Mouse (Mus musculus) spleen, postnatal 14 days (tissue): ENCODE data around the gene Rnf214.

ENCODE experiments used
- DNase-seq, 2 experiments: peaks; one replicate each; pipeline ENCODE4 v3.0.0; 2021 to 2022; ENCODE audit warnings: low spot score in 2 of 2

The Rnf214 gene

GRCm38 (mm10) chr9:45935628-45936210, 29.0 kb upstream of the Rnf214 start, which contains the start of gene Tagln:
Gene Tagln (minus strand): TSS chr9:45936058.
- DNase-seq, result no peak

GRCm38 (mm10) chr9:45932571-45933415, 26.1 kb upstream of the Rnf214 start:
- DNase-seq, result no peak

GRCm38 (mm10) chr9:45931958-45932357, 25.2 kb upstream of the Rnf214 start:
- DNase-seq, result no peak

GRCm38 (mm10) chr9:45929285-45929684, 22.6 kb upstream of the Rnf214 start:
- DNase-seq, result no peak

GRCm38 (mm10) chr9:45919895-45920294, 13.2 kb upstream of the Rnf214 start:
- no peak for DNase-seq

DNA sequence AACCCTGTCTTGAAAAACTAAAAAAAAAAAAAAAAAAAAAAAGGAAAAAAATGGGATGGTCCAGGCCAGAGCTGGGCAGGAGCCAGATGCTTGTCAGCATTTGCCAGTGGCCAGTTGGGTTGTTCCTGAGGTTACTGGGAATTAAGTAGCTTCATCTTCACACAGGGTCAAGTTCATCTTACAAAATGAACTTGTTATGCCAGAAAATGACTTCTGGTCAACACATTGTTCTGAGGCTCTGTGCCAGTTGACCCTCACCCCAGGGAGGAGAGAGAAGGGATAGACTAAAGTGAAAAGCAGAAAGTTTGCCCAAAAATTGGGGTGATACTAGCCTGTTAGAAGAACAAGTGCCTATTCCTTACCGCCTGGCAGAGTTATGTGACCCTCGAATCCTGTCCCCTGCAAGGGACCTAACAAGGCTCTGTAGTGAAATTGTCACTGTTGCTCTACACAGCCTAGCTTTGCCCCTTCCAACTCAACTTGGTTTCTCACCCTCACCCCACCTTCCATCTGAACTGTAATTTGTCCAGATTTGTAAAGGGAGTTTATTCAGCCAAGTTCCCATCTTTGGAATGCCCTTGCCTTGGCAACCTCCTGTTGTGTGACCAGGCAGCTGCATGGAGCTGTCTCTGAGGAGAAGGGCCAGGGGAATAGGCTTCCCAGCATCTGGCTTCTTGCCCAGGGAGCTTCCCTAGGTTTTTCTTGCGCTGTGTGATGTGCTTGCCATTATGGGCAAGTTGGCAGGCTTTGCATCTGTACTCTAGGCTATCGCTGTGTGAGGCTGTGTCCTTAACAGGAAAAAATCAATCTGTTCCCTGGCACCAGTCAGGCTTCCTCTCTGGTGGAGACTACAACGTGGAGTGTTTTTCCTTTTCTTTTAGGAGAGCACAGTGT, 10.6 kb upstream of the Rnf214 start:
- DNase-seq, result no peak

DNA sequence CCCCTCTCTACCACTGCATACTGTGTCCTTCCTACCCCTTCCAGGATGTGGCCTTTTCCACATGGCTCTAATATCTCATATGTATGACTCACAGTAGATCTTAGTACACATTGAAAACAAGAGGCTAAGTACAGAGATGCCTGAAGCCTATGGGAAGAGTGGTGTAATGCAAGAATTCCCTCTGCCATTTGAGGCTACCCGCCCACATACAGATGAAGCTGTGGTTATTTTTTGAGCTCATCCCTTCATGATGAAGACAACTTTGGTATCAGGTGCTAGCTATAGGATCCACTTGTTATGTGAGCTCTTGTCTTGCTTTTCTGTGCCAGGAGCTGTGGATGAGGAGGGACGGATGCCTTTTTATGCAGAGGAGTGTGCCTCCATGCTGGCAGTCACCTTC, 8.9 kb upstream of the Rnf214 start:
- DNase-seq, result no peak

DNA sequence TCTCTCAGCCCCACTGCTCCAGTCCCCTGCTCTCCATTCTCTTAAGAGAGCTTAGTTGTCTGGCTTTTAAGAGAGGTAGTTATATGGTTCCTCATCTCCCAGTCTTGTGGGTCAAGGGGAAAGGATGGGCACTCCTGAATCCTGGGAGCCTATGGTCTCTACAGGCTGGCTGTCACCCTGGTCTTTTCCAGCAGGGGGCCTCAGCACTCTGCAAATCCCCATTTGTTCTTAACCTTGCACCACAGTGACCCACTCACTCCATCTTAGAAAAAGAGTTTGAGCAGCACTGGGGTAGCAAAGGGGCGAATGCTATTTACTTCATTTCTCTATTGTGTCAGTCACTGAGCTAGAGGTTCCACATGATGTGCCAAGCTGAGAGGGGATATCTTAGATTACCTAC, 5.0 kb upstream of the Rnf214 start:
- DNase-seq, result peak in 1 of 2 experiments; percentile 50

- no peak for DNase-seq
These were observed 4.3 kb upstream of the Rnf214 start for GRCm38 (mm10) chr9:45910995-45911394.

DNA sequence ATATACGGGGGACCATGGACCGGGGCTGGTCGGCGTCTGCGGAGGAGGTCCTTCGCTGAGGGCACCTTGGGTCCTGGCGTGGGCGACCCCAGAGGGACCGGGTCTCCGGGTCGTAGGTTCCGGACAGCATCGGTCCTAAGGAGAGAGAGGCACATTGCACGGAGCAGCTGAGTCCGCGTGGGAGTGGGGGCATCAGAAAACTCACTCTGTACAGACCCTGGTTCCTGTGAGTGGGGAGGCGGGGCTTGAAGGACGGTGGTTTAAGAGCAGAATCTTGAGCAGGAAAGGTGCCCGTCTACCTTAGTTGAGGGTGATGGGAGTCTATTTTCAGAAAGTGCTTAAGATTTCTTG, 342 bp upstream of the Rnf214 start:
- DNase-seq, result peak in 1 of 2 experiments; percentile 16

GRCm38 (mm10) chr9:45905811-45906237, 887 bp downstream of the Rnf214 start:
- peak in 1 of 2 experiments; percentile 7 for DNase-seq

- DNase-seq, result no peak
These were observed 1.5 kb downstream of the Rnf214 start for GRCm38 (mm10) chr9:45905196-45905595.

- DNase-seq, result no peak
These were observed 13.0 kb downstream of the Rnf214 start for GRCm38 (mm10) chr9:45893681-45894080.

GRCm38 (mm10) chr9:45877928-45878327, 28.8 kb downstream of the Rnf214 start:
- DNase-seq, result no peak

- DNase-seq, result no peak
These were observed 36.4 kb downstream of the Rnf214 start for GRCm38 (mm10) chr9:45870265-45870664.

DNA sequence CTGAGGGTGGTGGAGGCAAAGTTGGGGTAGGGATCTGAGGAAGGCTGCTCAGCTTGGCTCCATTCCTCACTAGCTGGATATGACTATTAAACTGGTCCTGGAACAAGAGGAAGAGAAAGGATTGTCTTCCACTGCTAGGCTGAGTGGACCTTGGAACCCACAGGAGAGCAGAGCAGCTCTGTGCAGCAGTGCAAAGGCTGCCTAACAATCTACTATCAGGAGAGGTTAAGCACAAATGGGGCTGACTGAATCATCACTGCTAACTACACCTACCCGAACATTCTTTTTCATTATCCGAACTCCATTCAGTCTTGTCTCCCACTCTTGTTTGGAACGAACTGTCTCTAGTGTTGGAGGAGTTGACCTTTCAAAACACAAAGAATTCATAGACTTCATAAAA, 37.5 kb downstream of the Rnf214 start:
- DNase-seq, result no peak

DNA sequence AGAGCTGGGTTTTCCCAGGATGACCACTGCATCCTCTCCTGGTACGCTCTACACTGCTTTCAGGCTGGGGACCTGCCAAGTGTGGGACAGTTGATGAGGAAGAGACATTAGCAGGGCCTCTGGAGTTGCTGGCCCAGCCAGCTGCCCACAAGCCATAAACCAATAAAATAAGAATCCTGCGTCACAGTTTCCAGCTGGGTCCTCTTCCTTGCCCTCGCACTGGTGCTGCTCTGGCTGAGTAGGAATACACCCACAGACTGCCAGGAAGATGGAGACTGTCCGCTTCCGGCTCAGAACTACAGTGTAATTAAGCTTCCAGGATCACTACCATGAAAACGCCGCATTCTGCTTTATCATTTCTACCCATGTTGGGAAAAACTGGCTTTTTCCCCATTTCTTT, 44.9 kb downstream of the Rnf214 start:
- no peak for DNase-seq

GRCm38 (mm10) chr9:45859364-45859763, 47.3 kb downstream of the Rnf214 start:
- no peak for DNase-seq

DNA sequence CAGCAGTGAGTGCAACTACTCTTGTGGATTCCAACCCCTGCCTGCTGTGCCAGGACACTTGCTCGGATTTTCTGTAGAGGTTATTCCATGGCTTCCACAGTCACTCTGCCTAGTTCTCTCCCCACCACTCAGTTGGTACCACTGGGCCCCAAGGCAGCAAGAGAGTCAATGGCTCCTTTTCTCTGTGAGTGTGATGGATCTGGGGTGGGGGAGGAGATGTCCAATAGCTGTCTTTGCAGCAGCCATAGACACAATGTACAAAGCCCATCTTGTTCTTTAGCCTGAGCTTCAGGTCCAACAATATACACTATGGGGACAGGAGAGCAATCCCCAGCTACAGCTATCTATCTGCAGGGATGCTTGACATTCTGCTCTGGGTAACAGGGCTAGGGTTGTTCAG, 52.6 kb downstream of the Rnf214 start:
- no peak for DNase-seq

DNA sequence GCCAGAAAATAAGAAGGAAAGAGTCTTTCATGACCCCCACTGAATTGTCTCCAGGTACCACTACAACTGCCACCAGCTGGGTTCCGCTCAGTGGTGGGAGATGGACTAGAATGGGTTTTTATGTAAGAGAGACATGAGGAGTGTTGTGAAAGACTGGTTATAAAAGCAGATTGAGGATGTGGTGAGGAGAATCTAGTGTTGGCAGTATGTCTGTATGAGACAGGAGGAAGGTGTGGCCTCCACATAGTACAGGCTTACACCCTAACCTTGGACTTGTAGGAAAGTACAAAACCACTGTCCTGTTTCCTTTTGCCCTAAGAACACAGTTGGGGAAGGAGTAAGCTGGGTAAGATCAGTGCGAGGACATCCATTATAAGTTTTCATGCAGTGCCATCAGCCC, 53.0 kb downstream of the Rnf214 start:
- DNase-seq, result no peak

- DNase-seq, result no peak
These were observed 54.9 kb downstream of the Rnf214 start for GRCm38 (mm10) chr9:45851776-45852175.

DNA sequence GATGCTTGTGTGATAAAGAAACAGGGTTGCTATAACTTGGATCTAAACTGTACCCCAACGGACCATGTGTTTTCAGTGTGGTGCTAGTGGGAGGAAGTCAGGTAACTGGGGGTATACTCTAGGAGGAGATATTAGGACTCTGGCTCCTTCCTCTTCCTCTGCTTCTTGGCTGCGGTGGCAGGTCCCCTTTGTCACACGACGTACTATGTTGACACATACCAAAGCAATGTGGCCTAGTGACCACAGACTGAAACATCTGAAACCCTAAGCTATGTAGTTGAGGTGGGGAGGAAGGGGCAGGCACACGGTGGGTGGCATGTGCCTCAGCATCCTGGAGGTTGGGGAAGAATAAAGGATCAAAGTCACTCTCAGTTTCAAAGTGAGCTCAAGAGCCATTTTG, 55.4 kb downstream of the Rnf214 start:
- no peak for DNase-seq
